ENCODE assay signal across 15 mouse cellular contexts in genomic region chr17:10338286-10338685, GRCm38 (mm10). TPM values are rescaled to one million over a fixed set of nuclear protein-coding genes. Genes with fewer than 3 reads are reported as not detected.
A peak's percentile ranks its signal among the peaks of the same experiment; 100 is the strongest.
DNase-seq lines count a peak whose midpoint lies in the region; ATAC-seq and TF ChIP-seq lines count a peak whose summit lies in the region.
"Had no signal": no experiment of that assay in that cellular context is flagged by ENCODE, and none has a peak within 500 bp of the region (broad histone marks: within the 10 kb centered on the region; RNA-seq: fewer than 3 reads in every experiment).

No protein-coding gene starts in this region.

- WGBS in forebrain, embryonic 10.5 days = 80% methylated on average over 10 of the region's 10 CpGs
- 84% methylated on average over 10 of the region's 10 CpGs for WGBS in forebrain, embryonic 13.5 days
- WGBS in heart, postnatal 0 days = 33% methylated on average over 10 of the region's 10 CpGs
- WGBS in lung, embryonic 14.5 days = 35% methylated on average over 10 of the region's 10 CpGs

- no peaks in the 10 kb centered on the region for H3K27me3 ChIP-seq in forebrain, embryonic 10.5 days (ENCODE audit: poor library complexity, severe bottlenecking)
- H3K27me3 ChIP-seq in forebrain, embryonic 13.5 days = no peaks in the 10 kb centered on the region
- no peaks in the 10 kb centered on the region for H3K27me3 ChIP-seq in heart, postnatal 0 days (ENCODE audit: control insufficient read depth, insufficient read depth, low read length)
- no peaks in the 10 kb centered on the region for H3K27me3 ChIP-seq in lung, embryonic 14.5 days (ENCODE audit: insufficient read depth, low read length)
- H3K27me3 ChIP-seq: neural tube, embryonic 12.5 days had no signal

- peak overlapping the region; percentile 58 for H3K27ac ChIP-seq in forebrain, embryonic 10.5 days
- no peak overlapping the region for H3K27ac ChIP-seq in forebrain, embryonic 13.5 days
- peak overlapping the region; percentile 31; the same call in 1 of the 2 replicates for H3K27ac ChIP-seq in heart, postnatal 0 days (ENCODE audit: low read depth)
- no peak overlapping the region for H3K27ac ChIP-seq in lung, embryonic 14.5 days (ENCODE audit: low read depth)
- H3K27ac ChIP-seq: hindbrain, postnatal 0 days; macrophage; neural tube, embryonic 12.5 days had no signal

- H3K9me3 ChIP-seq in forebrain, embryonic 10.5 days = no peaks in the 10 kb centered on the region
- no peaks in the 10 kb centered on the region for H3K9me3 ChIP-seq in forebrain, embryonic 13.5 days (replicated peaks)
- H3K9me3 ChIP-seq in heart, postnatal 0 days (replicated peaks; ENCODE audit: control insufficient read depth, low read length) = no peaks in the 10 kb centered on the region
- H3K9me3 ChIP-seq in lung, embryonic 14.5 days (ENCODE audit: low read depth, low read length) = no peaks in the 10 kb centered on the region
- H3K9me3 ChIP-seq: neural tube, embryonic 12.5 days had no signal

- ATAC-seq in forebrain, embryonic 13.5 days = no peak
- no peak for ATAC-seq in heart, postnatal 0 days (ENCODE audit: insufficient read depth, low read depth)
- ATAC-seq in lung, embryonic 14.5 days (ENCODE audit: insufficient read depth) = no peak
- no peak for ATAC-seq in megakaryocyte, adult 5-6 weeks (ENCODE audit: poor library complexity, severe bottlenecking)
- ATAC-seq: hindbrain, postnatal 0 days had no signal

- H3K4me2 ChIP-seq in forebrain, embryonic 13.5 days = no peak overlapping the region
- H3K4me2 ChIP-seq in heart, postnatal 0 days (ENCODE audit: low read depth, low read length) = no peak overlapping the region
- H3K4me2 ChIP-seq in lung, embryonic 14.5 days = no peak overlapping the region
- H3K4me2 ChIP-seq: neural tube, embryonic 12.5 days had no signal

- no peak for TF ChIP-seq CTCF in heart, postnatal 0 days (IDR thresholded peaks at IDR 0.05; ENCODE audit: low read depth)
- no peak for TF ChIP-seq CTCF in lung, embryonic 14.5 days (IDR thresholded peaks at IDR 0.05; ENCODE audit: low read depth)

- H3K36me3 ChIP-seq in forebrain, embryonic 10.5 days (replicated peaks) = no peaks in the 10 kb centered on the region
- H3K36me3 ChIP-seq in forebrain, embryonic 13.5 days (ENCODE audit: poor library complexity, severe bottlenecking) = no peaks in the 10 kb centered on the region
- H3K36me3 ChIP-seq in heart, postnatal 0 days (replicated peaks; ENCODE audit: control insufficient read depth, insufficient read depth, low read length) = no peaks in the 10 kb centered on the region
- H3K36me3 ChIP-seq in lung, embryonic 14.5 days (ENCODE audit: insufficient read depth) = no peaks in the 10 kb centered on the region
- H3K36me3 ChIP-seq: neural tube, embryonic 12.5 days had no signal

- H3K4me1 ChIP-seq in forebrain, embryonic 10.5 days = peaks cover 58% of the 10 kb centered on the region
- peaks cover 30% of the 10 kb centered on the region for H3K4me1 ChIP-seq in forebrain, embryonic 13.5 days
- peaks cover 45% of the 10 kb centered on the region for H3K4me1 ChIP-seq in heart, postnatal 0 days (ENCODE audit: control insufficient read depth, insufficient read depth)
- H3K4me1 ChIP-seq in lung, embryonic 14.5 days (ENCODE audit: insufficient read depth) = peaks cover 21% of the 10 kb centered on the region

- H3K4me3 ChIP-seq in forebrain, embryonic 10.5 days = no peak overlapping the region
- H3K4me3 ChIP-seq in forebrain, embryonic 13.5 days = no peak overlapping the region
- no peak overlapping the region for H3K4me3 ChIP-seq in heart, postnatal 0 days (ENCODE audit: low read depth, low read length)
- no peak overlapping the region for H3K4me3 ChIP-seq in lung, embryonic 14.5 days (ENCODE audit: low read depth, low read length)
- H3K4me3 ChIP-seq: neural tube, embryonic 12.5 days had no signal

- no peak for TF ChIP-seq EP300 in heart, postnatal 0 days (IDR thresholded peaks at IDR 0.05; ENCODE audit: low read depth)

- no peak for DNase-seq in forebrain, embryonic 10.5 days (ENCODE audit: extremely low spot score, low spot score)
- DNase-seq in kidney, adult 9 months = peak; percentile 68
- no peak for DNase-seq in kidney, adult 11 months
- no peak for DNase-seq in heart, postnatal 0 days (ENCODE audit: low spot score)
- DNase-seq in lung, embryonic 14.5 days = peak; percentile 32
- DNase-seq in right cerebral cortex, postnatal 25 days = no peak
- DNase-seq: B cell, adult 2 months; cerebellum, adult 9-11 months; layer of hippocampus, postnatal 36 days; right cerebral cortex, adult 18-20 months had no signal

- no peak overlapping the region for H3K9ac ChIP-seq in forebrain, embryonic 13.5 days
- no peak overlapping the region for H3K9ac ChIP-seq in heart, postnatal 0 days (replicated peaks; ENCODE audit: low read depth, low read length)
- H3K9ac ChIP-seq in lung, embryonic 14.5 days = no peak overlapping the region
- H3K9ac ChIP-seq: neural tube, embryonic 12.5 days had no signal

RNA-seq across cellular contexts. Expression of gene Qk, which starts 18.6 kb away (rescaled TPM):
- 40.5 and 47.0 TPM in 2 replicates for polyA plus RNA-seq in forebrain, embryonic 10.5 days (2016; fragmentation: Nextera tagmentation; extraction: Ambion mirVana)
- 54.1 and 56.1 TPM in 2 replicates for polyA plus RNA-seq in forebrain, embryonic 13.5 days (2015; fragmentation: Nextera tagmentation; extraction: Ambion mirVana)
- 359 and 460 TPM in 2 replicates for total RNA-seq in heart, postnatal 0 days (2014; rRNA removed; ENCODE audit: low replicate concordance)
- polyA plus RNA-seq in heart, postnatal 0 days (2015; fragmentation: Nextera tagmentation; extraction: Ambion mirVana) = 47.6 and 54.8 TPM in 2 replicates
- 49.7 and 50.0 TPM in 2 replicates for polyA plus RNA-seq in lung, embryonic 14.5 days (2014; fragmentation: Nextera tagmentation; extraction: Ambion mirVana)
- total RNA-seq in megakaryocyte, adult 5-6 weeks (2015) = 239 and 268 TPM in 2 replicates
- 115 and 132 TPM in 2 replicates for total RNA-seq in megakaryocyte, adult 5-6 weeks (2017)

Comparison
In these comparisons a context has a peak if more than half of its experiments do, and no peak if none do; other contexts are left out.
1. DNase-seq: peak in kidney, adult 9 months (single experiment) and lung, embryonic 14.5 days (single experiment); none in forebrain, embryonic 10.5 days (single experiment), kidney, adult 11 months (single experiment), heart, postnatal 0 days (single experiment) and right cerebral cortex, postnatal 25 days (single experiment).
2. H3K27ac ChIP-seq: peak in forebrain, embryonic 10.5 days (single experiment) and heart, postnatal 0 days (single experiment); none in forebrain, embryonic 13.5 days (single experiment) and lung, embryonic 14.5 days (single experiment).